ENCODE assay signal across 23 mouse cellular contexts in the genomic region with DNA sequence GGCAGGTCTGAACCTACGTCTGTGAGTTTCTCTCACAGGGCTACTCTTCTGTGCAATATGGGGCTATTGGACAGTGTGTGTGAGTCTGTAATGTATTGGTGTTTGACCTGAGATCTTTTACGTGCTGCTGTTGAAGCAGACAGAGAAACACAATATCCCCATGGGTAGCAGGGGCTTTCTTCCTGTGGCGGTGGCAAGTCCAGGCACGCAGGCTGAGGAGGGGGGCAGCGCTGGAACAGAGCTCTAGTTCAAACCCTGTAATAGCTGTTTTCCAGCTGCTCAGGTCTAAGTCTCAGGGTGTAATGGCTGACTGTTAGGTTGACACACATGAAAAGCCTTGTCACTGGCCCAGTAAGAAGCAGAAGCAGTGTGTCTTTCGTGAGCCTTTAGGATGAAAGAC. TPM values are rescaled to one million over a fixed set of nuclear protein-coding genes. Genes with fewer than 3 reads are reported as not detected.
DNase-seq lines count a peak whose midpoint lies in the region; ATAC-seq lines count a peak whose summit lies in the region.
"Had no signal": no experiment of that assay in that cellular context is flagged by ENCODE, and none has a peak within 500 bp of the region (broad histone marks: within the 10 kb centered on the region; RNA-seq: fewer than 3 reads in every experiment).

No protein-coding gene starts in this region.

- no peak for ATAC-seq in midbrain, embryonic 11.5 days (ENCODE audit: low FRiP score)
- ATAC-seq in midbrain, embryonic 16.5 days, result no peak
- ATAC-seq in embryonic facial prominence, embryonic 11.5 days (replicated peaks; ENCODE audit: insufficient number of reproducible peaks, low FRiP score, low TSS enrichment, low read depth), result no peak
- no peak for ATAC-seq in limb, embryonic 12.5 days (ENCODE audit: insufficient number of reproducible peaks, insufficient read depth, low FRiP score, low TSS enrichment, low read depth)
- ATAC-seq: forebrain, embryonic 13.5 days; forebrain, embryonic 16.5 days; intestine, postnatal 0 days had no signal

- H3K27me3 ChIP-seq in midbrain, embryonic 11.5 days (ENCODE audit: control insufficient read depth, insufficient read depth, low read length), result no peaks in the 10 kb centered on the region
- no peaks in the 10 kb centered on the region for H3K27me3 ChIP-seq in midbrain, embryonic 16.5 days (ENCODE audit: control insufficient read depth, insufficient read depth, low read depth, low read length)
- no peaks in the 10 kb centered on the region for H3K27me3 ChIP-seq in embryonic facial prominence, embryonic 11.5 days (ENCODE audit: control insufficient read depth, insufficient read depth, low read length)
- no peaks in the 10 kb centered on the region for H3K27me3 ChIP-seq in limb, embryonic 12.5 days
- H3K27me3 ChIP-seq: forebrain, embryonic 13.5 days; hindbrain, embryonic 12.5 days; hindbrain, embryonic 15.5 days had no signal

- DNase-seq in embryo, embryonic 10 days (ENCODE audit: low spot score), result peak; percentile 29
- no peak for DNase-seq in embryo, embryonic 10.5 days (ENCODE audit: low spot score)
- DNase-seq in midbrain, embryonic 11.5 days (ENCODE audit: low spot score, missing footprints), result peak; percentile 75
- DNase-seq in embryonic facial prominence, embryonic 11.5 days (ENCODE audit: low spot score), result peak; percentile 45
- DNase-seq in left cerebral cortex, adult 11 months (ENCODE audit: low spot score), result no peak
- DNase-seq in lung, postnatal 10 days, result no peak
- DNase-seq: adrenal gland, adult 2 months; adrenal gland, postnatal 14 days; cerebellum, adult 11 months; cerebellum, adult 2 months; cerebellum, adult 9-11 months; cerebellum, postnatal 25 days; gastrocnemius, adult 2 months; gastrocnemius, postnatal 14 days; heart, adult 18-20 months had no signal

- no peaks in the 10 kb centered on the region for H3K36me3 ChIP-seq in midbrain, embryonic 11.5 days (ENCODE audit: control insufficient read depth, insufficient read depth, low read length)
- H3K36me3 ChIP-seq in midbrain, embryonic 16.5 days (ENCODE audit: control insufficient read depth, insufficient read depth, low read length), result no peaks in the 10 kb centered on the region
- H3K36me3 ChIP-seq in embryonic facial prominence, embryonic 11.5 days (replicated peaks; ENCODE audit: control insufficient read depth, insufficient read depth, low read depth, low read length), result no peaks in the 10 kb centered on the region
- no peaks in the 10 kb centered on the region for H3K36me3 ChIP-seq in limb, embryonic 12.5 days
- H3K36me3 ChIP-seq: forebrain, embryonic 10.5 days; hindbrain, embryonic 12.5 days; hindbrain, embryonic 15.5 days had no signal

- no peak overlapping the region for H3K4me2 ChIP-seq in midbrain, embryonic 11.5 days
- no peak overlapping the region for H3K4me2 ChIP-seq in midbrain, embryonic 16.5 days (ENCODE audit: low read length)
- no peak overlapping the region for H3K4me2 ChIP-seq in embryonic facial prominence, embryonic 11.5 days (ENCODE audit: low read depth, low read length)
- no peak overlapping the region for H3K4me2 ChIP-seq in limb, embryonic 12.5 days
- H3K4me2 ChIP-seq: forebrain, embryonic 13.5 days; hindbrain, embryonic 12.5 days; hindbrain, embryonic 15.5 days had no signal

- no peak overlapping the region for H3K27ac ChIP-seq in midbrain, embryonic 11.5 days (ENCODE audit: low read depth, low read length)
- H3K27ac ChIP-seq in midbrain, embryonic 16.5 days (ENCODE audit: low read length), result no peak overlapping the region
- no peak overlapping the region for H3K27ac ChIP-seq in embryonic facial prominence, embryonic 11.5 days (replicated peaks; ENCODE audit: low read depth, low read length)
- peak overlapping the region; percentile 50; the same call in 1 of the 2 replicates for H3K27ac ChIP-seq in limb, embryonic 12.5 days
- H3K27ac ChIP-seq: forebrain, embryonic 10.5 days; forebrain, embryonic 13.5 days; gastrocnemius, adult 2 months; hindbrain, embryonic 12.5 days; hindbrain, embryonic 15.5 days had no signal

- no peak overlapping the region for H3K4me3 ChIP-seq in midbrain, embryonic 11.5 days (ENCODE audit: low read depth, low read length)
- H3K4me3 ChIP-seq in midbrain, embryonic 16.5 days (ENCODE audit: low read depth, low read length), result no peak overlapping the region
- H3K4me3 ChIP-seq in embryonic facial prominence, embryonic 11.5 days (ENCODE audit: low read depth, low read length), result no peak overlapping the region
- no peak overlapping the region for H3K4me3 ChIP-seq in limb, embryonic 12.5 days (replicated peaks)
- H3K4me3 ChIP-seq: forebrain, embryonic 10.5 days; forebrain, embryonic 13.5 days; gastrocnemius, adult 2 months; hindbrain, embryonic 12.5 days; hindbrain, embryonic 15.5 days had no signal

- H3K4me1 ChIP-seq in midbrain, embryonic 11.5 days (ENCODE audit: control insufficient read depth, insufficient read depth, low read length), result no peaks in the 10 kb centered on the region
- H3K4me1 ChIP-seq in midbrain, embryonic 16.5 days (ENCODE audit: control insufficient read depth, insufficient read depth, low read length), result no peaks in the 10 kb centered on the region
- no peaks in the 10 kb centered on the region for H3K4me1 ChIP-seq in embryonic facial prominence, embryonic 11.5 days (ENCODE audit: control insufficient read depth, insufficient read depth, low read length)
- H3K4me1 ChIP-seq in limb, embryonic 12.5 days (replicated peaks), result peaks cover 24% of the 10 kb centered on the region
- H3K4me1 ChIP-seq: forebrain, embryonic 13.5 days; hindbrain, embryonic 12.5 days; hindbrain, embryonic 15.5 days had no signal

- 78% methylated on average over 6 of the region's 6 CpGs for WGBS in midbrain, embryonic 11.5 days
- 67% methylated on average over 6 of the region's 6 CpGs for WGBS in midbrain, embryonic 16.5 days
- WGBS in embryonic facial prominence, embryonic 11.5 days, result 53% methylated on average over 6 of the region's 6 CpGs
- 42% methylated on average over 6 of the region's 6 CpGs for WGBS in limb, embryonic 12.5 days

- H3K9ac ChIP-seq in midbrain, embryonic 11.5 days (ENCODE audit: low read length), result no peak overlapping the region
- no peak overlapping the region for H3K9ac ChIP-seq in midbrain, embryonic 16.5 days (ENCODE audit: low read depth, low read length)
- H3K9ac ChIP-seq in embryonic facial prominence, embryonic 11.5 days (replicated peaks; ENCODE audit: low read length), result no peak overlapping the region
- no peak overlapping the region for H3K9ac ChIP-seq in limb, embryonic 12.5 days (replicated peaks)
- H3K9ac ChIP-seq: forebrain, embryonic 13.5 days; hindbrain, embryonic 12.5 days; hindbrain, embryonic 15.5 days had no signal

- no peaks in the 10 kb centered on the region for H3K9me3 ChIP-seq in midbrain, embryonic 11.5 days (ENCODE audit: control insufficient read depth, low read length)
- H3K9me3 ChIP-seq in midbrain, embryonic 16.5 days (replicated peaks; ENCODE audit: control insufficient read depth, low read length, poor library complexity, severe bottlenecking), result no peaks in the 10 kb centered on the region
- H3K9me3 ChIP-seq in embryonic facial prominence, embryonic 11.5 days (replicated peaks; ENCODE audit: control insufficient read depth, low read length), result no peaks in the 10 kb centered on the region
- H3K9me3 ChIP-seq in limb, embryonic 12.5 days, result no peaks in the 10 kb centered on the region
- H3K9me3 ChIP-seq: forebrain, embryonic 10.5 days; forebrain, embryonic 13.5 days; hindbrain, embryonic 12.5 days; hindbrain, embryonic 15.5 days had no signal

RNA-seq across cellular contexts. Expression of gene Nedd9, which starts 36.3 kb away (rescaled TPM):
- polyA plus RNA-seq in midbrain, embryonic 11.5 days (2014; fragmentation: Nextera tagmentation; extraction: Ambion mirVana), result 18.5 and 18.7 TPM in 2 replicates
- 10.9 and 12.8 TPM in 2 replicates for polyA plus RNA-seq in midbrain, embryonic 16.5 days (2015; fragmentation: Nextera tagmentation; extraction: Ambion mirVana)
- 19.9 and 20.1 TPM in 2 replicates for polyA plus RNA-seq in embryonic facial prominence, embryonic 11.5 days (2014; fragmentation: Nextera tagmentation; extraction: Ambion mirVana)
- 13.8 and 15.2 TPM in 2 replicates for polyA plus RNA-seq in limb, embryonic 12.5 days (2016; fragmentation: Nextera tagmentation; extraction: Ambion mirVana)

Comparison
In these comparisons a context has a peak if more than half of its experiments do, and no peak if none do; other contexts are left out.
1. DNase-seq: peak in embryo, embryonic 10 days (single experiment), midbrain, embryonic 11.5 days (single experiment) and embryonic facial prominence, embryonic 11.5 days (single experiment); none in embryo, embryonic 10.5 days (single experiment), left cerebral cortex, adult 11 months (single experiment) and lung, postnatal 10 days (single experiment).